8 mouse cellular contexts compared by ENCODE assay signal in the genomic region with DNA sequence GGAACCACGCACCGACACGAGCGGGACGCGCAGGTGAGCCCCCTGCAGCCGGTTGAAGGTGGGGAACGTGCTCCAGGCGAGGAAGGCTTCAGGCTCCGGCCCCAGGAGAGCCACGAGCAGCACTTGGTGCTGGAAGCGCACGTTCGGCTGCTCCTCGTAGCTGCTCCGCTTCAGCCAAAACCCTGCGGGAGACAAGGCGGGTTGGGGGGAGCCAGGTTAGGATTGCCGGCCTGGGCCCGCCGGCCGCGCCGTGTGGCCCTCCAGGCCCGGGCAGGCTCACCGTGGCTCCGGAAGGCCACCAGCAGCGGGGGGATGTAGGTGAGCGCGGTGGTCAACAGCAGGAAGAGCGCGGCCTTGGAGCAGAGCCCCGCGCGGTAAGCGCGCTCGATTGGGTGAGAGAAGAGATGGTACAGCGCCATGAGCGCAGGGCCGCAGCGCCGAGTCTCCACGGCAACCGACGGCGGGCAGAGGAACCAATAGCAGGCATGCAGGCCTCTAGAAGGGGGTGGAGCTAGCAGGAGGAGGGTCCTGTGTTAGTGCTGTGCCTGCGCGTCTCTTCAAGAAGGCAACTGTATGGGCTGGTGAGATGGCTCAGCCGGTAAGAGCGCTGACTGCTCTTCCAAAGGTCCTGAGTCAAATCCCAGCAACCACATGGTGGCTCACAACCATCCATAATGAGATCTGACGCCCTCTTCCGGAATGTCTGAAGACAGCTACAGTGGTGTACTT. TPM values are rescaled to one million over a fixed set of nuclear protein-coding genes. Genes with fewer than 3 reads are reported as not detected.
DNase-seq lines count a peak whose midpoint lies in the region; ATAC-seq and TF ChIP-seq lines count a peak whose summit lies in the region.

A gene (minus strand): TSS at position 534 of the 729 bp plus-strand sequence.

- no peak within 1 kb of the TSS for H3K27ac ChIP-seq in CH12.LX (ENCODE audit: insufficient read depth, low read depth)
- peak within 1 kb of the TSS; percentile 49; the same call in 1 of the 2 replicates for H3K27ac ChIP-seq in heart, embryonic 13.5 days (replicated peaks)
- H3K27ac ChIP-seq in kidney, postnatal 0 days, result peak within 1 kb of the TSS; percentile 47; the same call in 1 of the 2 replicates
- H3K27ac ChIP-seq in liver, embryonic 13.5 days, result peak within 1 kb of the TSS; percentile 90
- peak within 1 kb of the TSS; percentile 79 for H3K27ac ChIP-seq in stomach, embryonic 15.5 days

- no peaks in the 10 kb centered on the region for H3K79me2 ChIP-seq in CH12.LX (replicated peaks; ENCODE audit: control insufficient read depth, extremely low read depth, insufficient read depth, poor library complexity, severe bottlenecking)

- WGBS in heart, embryonic 13.5 days, result under 1% methylated on average over 53 of the region's 53 CpGs
- WGBS in kidney, postnatal 0 days, result 0% methylated on average over 53 of the region's 53 CpGs
- WGBS in liver, embryonic 13.5 days (ENCODE audit: insufficient replicate concordance), result 2% methylated on average over 53 of the region's 53 CpGs
- WGBS in stomach, embryonic 15.5 days, result under 1% methylated on average over 53 of the region's 53 CpGs

- H3K27me3 ChIP-seq in CH12.LX (replicated peaks), result no peaks in the 10 kb centered on the region
- H3K27me3 ChIP-seq in heart, embryonic 13.5 days (replicated peaks), result peaks cover 5% of the 10 kb centered on the region; the same call in 1 of the 2 replicates
- H3K27me3 ChIP-seq in kidney, postnatal 0 days (ENCODE audit: insufficient read depth, low read length), result no peaks in the 10 kb centered on the region
- H3K27me3 ChIP-seq in liver, embryonic 13.5 days, result no peaks in the 10 kb centered on the region
- no peaks in the 10 kb centered on the region for H3K27me3 ChIP-seq in stomach, embryonic 15.5 days (replicated peaks)

- DNase-seq in CH12.LX (ENCODE audit: extremely low read depth), result peak; percentile 95
- peak; percentile 83 for DNase-seq in c-Kit-negative CD71-positive TER-119-positive erythroid progenitor cells, embryonic 14.5 days (ENCODE audit: low read depth, low spot score)
- peak; percentile 90 for DNase-seq in fibroblast of lung, adult 2 months (ENCODE audit: low read depth)
- DNase-seq in kidney, postnatal 0 days (ENCODE audit: low spot score), result peak; percentile 98
- peak; percentile 90 for DNase-seq in liver, embryonic 13.5 days
- peak; percentile 89 for DNase-seq in neural tube, embryonic 10.5 days (ENCODE audit: extremely low spot score, low spot score)

- dilution Hi-C loops in CH12.LX (cut with MboI; ENCODE audit: extremely low pct_ligation_motif_present, extremely low pct_unique_long_range_greater_than_20kb, low sequenced_read_pairs), result no loop called here

- peak within 1 kb of the TSS; percentile 71 for H3K4me2 ChIP-seq in CH12.LX (ENCODE audit: insufficient read depth, low read depth, poor library complexity, severe bottlenecking)
- H3K4me2 ChIP-seq in heart, embryonic 13.5 days, result peak within 1 kb of the TSS; percentile 92
- H3K4me2 ChIP-seq in kidney, postnatal 0 days (ENCODE audit: low read length), result peak within 1 kb of the TSS; percentile 98
- H3K4me2 ChIP-seq in liver, embryonic 13.5 days, result peak within 1 kb of the TSS; percentile 83
- H3K4me2 ChIP-seq in stomach, embryonic 15.5 days, result peak within 1 kb of the TSS; percentile 96

- H3K9me3 ChIP-seq in CH12.LX (replicated peaks; ENCODE audit: low read length), result no peaks in the 10 kb centered on the region
- H3K9me3 ChIP-seq in heart, embryonic 13.5 days, result no peaks in the 10 kb centered on the region
- no peaks in the 10 kb centered on the region for H3K9me3 ChIP-seq in kidney, postnatal 0 days (replicated peaks; ENCODE audit: low read length)
- no peaks in the 10 kb centered on the region for H3K9me3 ChIP-seq in liver, embryonic 13.5 days (replicated peaks)
- H3K9me3 ChIP-seq in stomach, embryonic 15.5 days, result no peaks in the 10 kb centered on the region

- peak in 1 of 2 experiments; percentile 24; a peak in 2 of 4 replicates for TF ChIP-seq CTCF in CH12.LX (conservative IDR thresholded peaks at IDR 0.05 in 1 of 2, IDR thresholded peaks at IDR 0.05 in 1 of 2; ENCODE audit: low read depth in 2 of 2, low read length in 2 of 2)
- peak; percentile 44; the same call in 1 of the 2 replicates for TF ChIP-seq CTCF in kidney, postnatal 0 days (IDR thresholded peaks at IDR 0.05; ENCODE audit: low read depth)

- H3K4me3 ChIP-seq in CH12.LX (replicated peaks in 1 of 3; ENCODE audit: low read depth in 2 of 3, low read length in 2 of 3, poor library complexity in 1 of 3), result peak within 1 kb of the TSS; percentile 42 to 72 (median 71)
- H3K4me3 ChIP-seq in heart, embryonic 13.5 days, result peak within 1 kb of the TSS; percentile 76
- H3K4me3 ChIP-seq in kidney, postnatal 0 days (replicated peaks; ENCODE audit: low read depth, low read length), result peak within 1 kb of the TSS; percentile 58
- H3K4me3 ChIP-seq in liver, embryonic 13.5 days (replicated peaks), result peak within 1 kb of the TSS; percentile 72
- peak within 1 kb of the TSS; percentile 66 for H3K4me3 ChIP-seq in stomach, embryonic 15.5 days (replicated peaks)

- H3K36me3 ChIP-seq in CH12.LX (replicated peaks in 1 of 2; ENCODE audit: control insufficient read depth in 1 of 2, insufficient read depth in 1 of 2, low read length in 1 of 2), result no peaks in the 10 kb centered on the region
- H3K36me3 ChIP-seq in heart, embryonic 13.5 days, result no peaks in the 10 kb centered on the region
- no peaks in the 10 kb centered on the region for H3K36me3 ChIP-seq in kidney, postnatal 0 days (ENCODE audit: insufficient read depth, low read length)
- no peaks in the 10 kb centered on the region for H3K36me3 ChIP-seq in liver, embryonic 13.5 days
- no peaks in the 10 kb centered on the region for H3K36me3 ChIP-seq in stomach, embryonic 15.5 days

- peak within 1 kb of the TSS; percentile 31; the same call in 1 of the 2 replicates for H3K9ac ChIP-seq in CH12.LX (ENCODE audit: insufficient read depth, low read depth)
- peak within 1 kb of the TSS; percentile 85 for H3K9ac ChIP-seq in heart, embryonic 13.5 days
- H3K9ac ChIP-seq in kidney, postnatal 0 days (ENCODE audit: low read depth, low read length), result peak within 1 kb of the TSS; percentile 59
- H3K9ac ChIP-seq in liver, embryonic 13.5 days, result peak within 1 kb of the TSS; percentile 81
- H3K9ac ChIP-seq in stomach, embryonic 15.5 days, result peak within 1 kb of the TSS; percentile 60

- H3K4me1 ChIP-seq in CH12.LX (ENCODE audit: control insufficient read depth in 1 of 2, insufficient read depth in 2 of 2), result peaks cover 2 to 32% of the 10 kb centered on the region in 2 experiments; a peak in 2 of 4 replicates
- peaks cover 16% of the 10 kb centered on the region for H3K4me1 ChIP-seq in heart, embryonic 13.5 days
- H3K4me1 ChIP-seq in kidney, postnatal 0 days (replicated peaks; ENCODE audit: insufficient read depth, low read length), result peaks cover 7% of the 10 kb centered on the region; the same call in 1 of the 2 replicates
- H3K4me1 ChIP-seq in liver, embryonic 13.5 days (replicated peaks), result peaks cover 56% of the 10 kb centered on the region
- H3K4me1 ChIP-seq in stomach, embryonic 15.5 days, result peaks cover 12% of the 10 kb centered on the region

- TF ChIP-seq EP300 in CH12.LX (IDR thresholded peaks at IDR 0.05; ENCODE audit: low read length), result no peak

- ATAC-seq in heart, embryonic 13.5 days (ENCODE audit: extremely low read depth, insufficient number of reproducible peaks, low FRiP score, low TSS enrichment), result peak; percentile 95
- peak; percentile 98 for ATAC-seq in kidney, postnatal 0 days (replicated peaks; ENCODE audit: low FRiP score, low read depth)
- peak; percentile 91 for ATAC-seq in liver, embryonic 13.5 days (ENCODE audit: low read depth)
- peak; percentile 97 for ATAC-seq in stomach, embryonic 15.5 days (ENCODE audit: insufficient read depth, low FRiP score, low read depth)

- no peak; the same call in 1 of the 2 replicates for TF ChIP-seq RAD21 in CH12.LX (IDR thresholded peaks at IDR 0.05; ENCODE audit: low read depth, low read length)

- in situ Hi-C loops in CH12.LX (cut with MboI; ENCODE audit: low pct_ligation_motif_present, low pct_unique_long_range_greater_than_20kb, low sequenced_read_pairs), result no loop called here

- TF ChIP-seq POLR2A in CH12.LX (IDR thresholded peaks at IDR 0.05; ENCODE audit: low read depth, low read length), result peak; percentile 65

TF ChIP-seq in CH12.LX, 34 proteins besides CTCF, POLR2A, EP300 and RAD21:
- peak; percentile 70 for TF ChIP-seq SIN3A (IDR thresholded peaks at IDR 0.05; ENCODE audit: low read length)
- 0 out of 2 replicates have a peak, but pooled peaks have one; percentile 36 for TF ChIP-seq ELF1 (IDR thresholded peaks at IDR 0.05; ENCODE audit: low read depth, low read length)
- peak; percentile 94 for TF ChIP-seq MXI1 (IDR thresholded peaks at IDR 0.05; ENCODE audit: low read depth, low read length)
- no peak; the same call in 1 of the 2 replicates for TF ChIP-seq BHLHE40 (IDR thresholded peaks at IDR 0.05; ENCODE audit: low read depth, low read length)
- no peak for TF ChIP-seq JUN (IDR thresholded peaks at IDR 0.05; ENCODE audit: insufficient read depth, low read depth, low read length)
- peak; percentile 64 for TF ChIP-seq NRF1 (IDR thresholded peaks at IDR 0.05; ENCODE audit: low read depth, low read length)
- TF ChIP-seq CHD2 (IDR thresholded peaks at IDR 0.05; ENCODE audit: low read length), result peak; percentile 83
- 0 out of 2 replicates have a peak, but pooled peaks have one; percentile 29 for TF ChIP-seq NELFE (IDR thresholded peaks at IDR 0.05; ENCODE audit: low read depth, low read length)
- TF ChIP-seq POLR2AphosphoS2 (IDR thresholded peaks at IDR 0.05; ENCODE audit: low read depth, low read length), result no peak
- TF ChIP-seq IRF4 (IDR thresholded peaks at IDR 0.05; ENCODE audit: low read depth, low read length), result no peak
- TF ChIP-seq TCF12 (IDR thresholded peaks at IDR 0.05; ENCODE audit: low read depth, low read length), result peak; percentile 17; the same call in 1 of the 2 replicates
- TF ChIP-seq ZNF384 (IDR thresholded peaks at IDR 0.05; ENCODE audit: low read depth, low read length), result peak; percentile 41; the same call in 1 of the 2 replicates
- peak; percentile 50; the same call in 1 of the 2 replicates for TF ChIP-seq TBP (conservative IDR thresholded peaks at IDR 0.05; ENCODE audit: low read depth, low read length)
TF ChIP-seq in CH12.LX: peak in this region for 9.

RNA-seq across cellular contexts. Expression of the gene that starts here (rescaled TPM):
- 2.1 and 3.6 TPM in 2 replicates for total RNA-seq in CH12.LX (2012; rRNA removed)
- 3.1 and 3.5 TPM in 2 replicates for total RNA-seq in CH12.LX (2014; rRNA removed)
- 3.7 and 4.3 TPM in 2 replicates for polyA plus RNA-seq in CH12.LX (2012; ENCODE audit: insufficient read length, low read depth)
- polyA plus RNA-seq in heart, embryonic 13.5 days (2015; fragmentation: Nextera tagmentation; extraction: Ambion mirVana), result 5.0 and 5.4 TPM in 2 replicates
- 17.3 and 17.7 TPM in 2 replicates for polyA plus RNA-seq in kidney, postnatal 0 days (2015; fragmentation: Nextera tagmentation; extraction: Ambion mirVana)
- polyA plus RNA-seq in liver, embryonic 13.5 days (2015; fragmentation: Nextera tagmentation; extraction: Ambion mirVana), result 2.1 and 2.6 TPM in 2 replicates
- polyA plus RNA-seq in stomach, embryonic 15.5 days (2015; fragmentation: Nextera tagmentation; extraction: Ambion mirVana), result 10.8 and 13.1 TPM in 2 replicates

Comparison
In these comparisons a context has a peak if more than half of its experiments do, and no peak if none do; other contexts are left out.
1. H3K9ac ChIP-seq: peak in every context shown above with its lines; median percentile 85 in heart, embryonic 13.5 days; 81 in liver, embryonic 13.5 days; 60 in stomach, embryonic 15.5 days; 59 in kidney, postnatal 0 days; 31 in CH12.LX.